Mouse (Mus musculus) hindbrain, embryonic 14.5 days (tissue): Measurements from ENCODE around the gene Setd3. TPM values are rescaled to one million over a fixed set of nuclear protein-coding genes. Genes with fewer than 3 reads are reported as not detected.

Experiments used
- ATAC-seq: fragments of 200-750 bp; cut with Nextera tagmentation; 2 replicates; pipeline ENCODE4 v1.8.0; 2017; ENCODE audit warnings: moderate number of reproducible peaks, mild to moderate bottlenecking, moderate TSS enrichment, moderate library complexity; ENCODE audit not compliant: low FRiP score
- DNase-seq: peaks from one replicate; pipeline ENCODE4 v3.0.0-alpha.2; 2015; ENCODE audit warnings: low spot score
- H3K27ac ChIP-seq: fragments of 300-500 bp; sonication (generic); 2 replicates; pipeline ENCODE4 v1.5.1; 2014; ENCODE audit warnings: mild to moderate bottlenecking, moderate library complexity
- H3K27me3 ChIP-seq: fragments of 300-500 bp; sonication (generic); 2 replicates; pipeline ENCODE4 v1.6.1; 2014; ENCODE audit warnings: mild to moderate bottlenecking, low read length, mixed read lengths; ENCODE audit not compliant: control insufficient read depth, insufficient read depth
- H3K36me3 ChIP-seq: fragments of 300-500 bp; sonication (generic); replicated peaks from 2 replicates; pipeline ENCODE4 v1.6.1; 2014; ENCODE audit not compliant: control insufficient read depth, insufficient read depth
- H3K4me1 ChIP-seq: fragments of 300-500 bp; sonication (generic); replicated peaks from 2 replicates; pipeline ENCODE4 v1.6.1; 2014; ENCODE audit warnings: antibody characterized with exemption, low read length, mixed read lengths; ENCODE audit not compliant: control insufficient read depth, insufficient read depth
- H3K4me2 ChIP-seq: fragments of 300-500 bp; sonication (generic); replicated peaks from 2 replicates; pipeline ENCODE4 v1.6.1; 2014; ENCODE audit warnings: mild to moderate bottlenecking, moderate library complexity
- H3K4me3 ChIP-seq: fragments of 300-500 bp; sonication (generic); replicated peaks from 2 replicates; pipeline ENCODE4 v1.5.1; 2014; ENCODE audit warnings: mild to moderate bottlenecking, low read length
- H3K9ac ChIP-seq: fragments of 300-500 bp; sonication (generic); 2 replicates; pipeline ENCODE4 v1.6.1; 2014
- H3K9me3 ChIP-seq: fragments of 300-500 bp; sonication (generic); 2 replicates; pipeline ENCODE4 v1.6.1; 2016; ENCODE audit warnings: low read length; ENCODE audit not compliant: control insufficient read depth
- WGBS: fragments of 180-500 bp; shearing (Covaris S2); extraction: QIAGEN DNeasy Blood & Tissue Kit; methylation state at CpG from one replicate; pipeline ENCODE4 v1.1.7; 2014; 5-methylcytosine and 5-hydroxymethylcytosine counted together
- polyA plus RNA-seq: library from polyadenylated mRNA; unstranded; fragments of >200 nt; fragmentation: Nextera tagmentation; extraction: Ambion mirVana; gene quantifications from 2 replicates; pipeline ENCODE4 v1.2.1, GENCODE M21; 2014

Gene Setd3
- polyA plus RNA-seq, 1 experiment from 2014 or later = 86.7 TPM

GRCm38 (mm10) chr12:108062137-108062536 is 117.0 kb downstream of the Setd3 start:
- no peak for ATAC-seq
- 82% methylated on average over 5 of the region's 5 CpGs for WGBS
- no peaks in the 10 kb centered on the region for H3K27me3 ChIP-seq

GRCm38 (mm10) chr12:108061661-108062060 is 117.5 kb downstream of the Setd3 start:
- WGBS = 82% methylated on average over 7 of the region's 7 CpGs
- ATAC-seq (no peak), DNase-seq (no peak)
- no peaks in the 10 kb centered on the region for H3K27me3 ChIP-seq
- H3K4me1 ChIP-seq = no peaks in the 10 kb centered on the region
- H3K4me3 ChIP-seq = no peak overlapping the region
- H3K27ac ChIP-seq = no peak overlapping the region
- no peaks in the 10 kb centered on the region for H3K9me3 ChIP-seq
- H3K9ac ChIP-seq = no peak overlapping the region
- no peak overlapping the region for H3K4me2 ChIP-seq
- H3K36me3 ChIP-seq = no peaks in the 10 kb centered on the region

More at GRCm38 (mm10) chr12:108062137-108062536, 117.0 kb downstream of the Setd3 start:
- Histone ChIP-seq H3K27ac (no peak overlapping the region), H3K4me3 (no peak overlapping the region), H3K36me3 (no peaks in the 10 kb centered on the region), H3K4me2 (no peak overlapping the region), H3K9ac (no peak overlapping the region), H3K4me1 (no peaks in the 10 kb centered on the region), H3K9me3 (no peaks in the 10 kb centered on the region)
- DNase-seq = no peak

Other genes with a start within 250 kb of the Setd3 start
- 29.6 and 30.7 TPM in 2 replicates for gene Bcl11b, start 175.7 kb downstream of the Setd3 start, polyA plus RNA-seq
- 4.4 and 5.6 TPM in 2 replicates for gene Ccnk, start 265 bp upstream of the Setd3 start, polyA plus RNA-seq
- 13.9 and 16.5 TPM in 2 replicates for gene Ccdc85c, start 96.1 kb upstream of the Setd3 start, polyA plus RNA-seq
- gene Hhipl1, start 127.0 kb upstream of the Setd3 start, polyA plus RNA-seq = 1.8 and 1.9 TPM in 2 replicates
- gene Cyp46a1, start 155.1 kb upstream of the Setd3 start, polyA plus RNA-seq = 22.7 and 23.5 TPM in 2 replicates
- gene Eml1, start 191.6 kb upstream of the Setd3 start, polyA plus RNA-seq = 55.1 and 61.8 TPM in 2 replicates